Mouse (Mus musculus) midbrain, embryonic 15.5 days (tissue): ENCODE results near the gene 3425401B19Rik. TPM values are rescaled to one million over a fixed set of nuclear protein-coding genes. Genes with fewer than 3 reads are reported as not detected.

ENCODE experiments used
- ATAC-seq: fragments of 200-750 bp; cut with Nextera tagmentation; replicated peaks from 2 replicates; pipeline ENCODE4 v1.8.0; 2017; ENCODE audit warnings: moderate TSS enrichment
- H3K27ac ChIP-seq: fragments of 300-500 bp; sonication (generic); 2 replicates; pipeline ENCODE4 v1.5.1; 2015; ENCODE audit warnings: mild to moderate bottlenecking, inconsistent platforms
- H3K27me3 ChIP-seq: fragments of 300-500 bp; sonication (generic); replicated peaks from 2 replicates; pipeline ENCODE4 v1.6.1; 2015; ENCODE audit warnings: inconsistent platforms
- H3K36me3 ChIP-seq: fragments of 300-500 bp; sonication (generic); replicated peaks from 2 replicates; pipeline ENCODE4 v1.6.1; 2015; ENCODE audit warnings: inconsistent platforms
- H3K4me1 ChIP-seq: fragments of 300-500 bp; sonication (generic); 2 replicates; pipeline ENCODE4 v1.6.1; 2015; ENCODE audit warnings: inconsistent platforms
- H3K4me2 ChIP-seq: fragments of 300-500 bp; sonication (generic); 2 replicates; pipeline ENCODE4 v1.6.1; 2015; ENCODE audit warnings: inconsistent platforms, mild to moderate bottlenecking, moderate library complexity
- H3K4me3 ChIP-seq: fragments of 300-500 bp; sonication (generic); 2 replicates; pipeline ENCODE4 v1.5.1; 2015; ENCODE audit warnings: mild to moderate bottlenecking, inconsistent platforms
- H3K9ac ChIP-seq: fragments of 300-500 bp; sonication (generic); 2 replicates; pipeline ENCODE4 v1.6.1; 2015; ENCODE audit warnings: mild to moderate bottlenecking, inconsistent platforms
- H3K9me3 ChIP-seq: fragments of 300-500 bp; sonication (generic); 2 replicates; pipeline ENCODE4 v1.6.1; 2016; ENCODE audit warnings: inconsistent platforms
- WGBS: fragments of 180-500 bp; shearing (Covaris S2); methylation state at CpG from one replicate; pipeline ENCODE4 v1.1.7; 2015; ENCODE audit warnings: mixed read lengths; 5-methylcytosine and 5-hydroxymethylcytosine counted together
- polyA plus RNA-seq: library from polyadenylated mRNA; unstranded; fragments of >200 nt; fragmentation: Nextera tagmentation; extraction: Ambion mirVana; gene quantifications from 2 replicates; pipeline ENCODE4 v1.2.1, GENCODE M21; 2015

3425401B19Rik gene
- polyA plus RNA-seq, 1 experiment from 2014 or later = not detected

- Histone ChIP-seq H3K27ac (no peak overlapping the region), H3K4me2 (no peak overlapping the region), H3K4me3 (no peak overlapping the region), H3K27me3 (no peaks in the 10 kb centered on the region), H3K9ac (no peak overlapping the region), H3K9me3 (no peaks in the 10 kb centered on the region), H3K4me1 (no peaks in the 10 kb centered on the region), H3K36me3 (no peaks in the 10 kb centered on the region)
- no peak for ATAC-seq
- whole genome bisulfite sequencing = 35% methylated on average over 11 of the region's 11 CpGs
Measured at GRCm38 (mm10) chr14:32634015-32634682, 50.9 kb downstream of the 3425401B19Rik start.

- no peaks in the 10 kb centered on the region for H3K4me1 ChIP-seq
- no peaks in the 10 kb centered on the region for H3K36me3 ChIP-seq
- no peaks in the 10 kb centered on the region for H3K9me3 ChIP-seq
- no peaks in the 10 kb centered on the region for H3K27me3 ChIP-seq
- no peak overlapping the region for H3K9ac ChIP-seq
- no peak overlapping the region for H3K4me2 ChIP-seq
- no peak for ATAC-seq
- no peak overlapping the region for H3K27ac ChIP-seq
- WGBS = 85% methylated on average over 6 of the region's 6 CpGs
- no peak overlapping the region for H3K4me3 ChIP-seq
Measured at GRCm38 (mm10) chr14:32632908-32633600, 52.0 kb downstream of the 3425401B19Rik start.

GRCm38 (mm10) chr14:32628584-32628983, 56.5 kb downstream of the 3425401B19Rik start:
- Histone ChIP-seq H3K36me3 (no peaks in the 10 kb centered on the region), H3K27ac (no peak overlapping the region), H3K9me3 (no peaks in the 10 kb centered on the region), H3K4me1 (no peaks in the 10 kb centered on the region), H3K27me3 (no peaks in the 10 kb centered on the region), H3K9ac (no peak overlapping the region), H3K4me3 (no peak overlapping the region), H3K4me2 (no peak overlapping the region)
- WGBS = 50% methylated on average over 10 of the region's 10 CpGs
- no peak for ATAC-seq

GRCm38 (mm10) chr14:32627271-32627670, 57.8 kb downstream of the 3425401B19Rik start:
- Histone ChIP-seq H3K9me3 (no peaks in the 10 kb centered on the region), H3K27ac (no peak overlapping the region), H3K4me3 (no peak overlapping the region), H3K27me3 (no peaks in the 10 kb centered on the region), H3K9ac (no peak overlapping the region), H3K4me1 (no peaks in the 10 kb centered on the region), H3K36me3 (no peaks in the 10 kb centered on the region), H3K4me2 (no peak overlapping the region)
- 30% methylated on average over 2 of the region's 2 CpGs for WGBS
- ATAC-seq = no peak

- WGBS = 89% methylated on average over 7 of the region's 7 CpGs
- ATAC-seq = no peak
- Histone ChIP-seq H3K27ac (no peak overlapping the region), H3K4me1 (no peaks in the 10 kb centered on the region), H3K4me2 (no peak overlapping the region), H3K36me3 (no peaks in the 10 kb centered on the region), H3K9ac (no peak overlapping the region), H3K27me3 (no peaks in the 10 kb centered on the region), H3K4me3 (no peak overlapping the region), H3K9me3 (no peaks in the 10 kb centered on the region)
Measured at GRCm38 (mm10) chr14:32624811-32625210, 60.3 kb downstream of the 3425401B19Rik start.

- no peak overlapping the region for H3K9ac ChIP-seq
- 88% methylated on average over 3 of the region's 3 CpGs for WGBS
- ATAC-seq = no peak
- H3K4me2 ChIP-seq = no peak overlapping the region
- H3K4me3 ChIP-seq = no peak overlapping the region
- no peaks in the 10 kb centered on the region for H3K9me3 ChIP-seq
- no peaks in the 10 kb centered on the region for H3K36me3 ChIP-seq
- no peaks in the 10 kb centered on the region for H3K27me3 ChIP-seq
- H3K4me1 ChIP-seq = no peaks in the 10 kb centered on the region
- H3K27ac ChIP-seq = no peak overlapping the region
Measured at GRCm38 (mm10) chr14:32624245-32624644, 60.8 kb downstream of the 3425401B19Rik start.

- 92% methylated on average over 5 of the region's 5 CpGs for WGBS
- no peak for ATAC-seq
- Histone ChIP-seq H3K4me3 (no peak overlapping the region), H3K9ac (no peak overlapping the region), H3K27ac (no peak overlapping the region), H3K27me3 (no peaks in the 10 kb centered on the region), H3K4me2 (no peak overlapping the region), H3K36me3 (no peaks in the 10 kb centered on the region), H3K9me3 (no peaks in the 10 kb centered on the region), H3K4me1 (no peaks in the 10 kb centered on the region)
Measured at GRCm38 (mm10) chr14:32617253-32617652, 67.8 kb downstream of the 3425401B19Rik start.

- Histone ChIP-seq H3K4me2 (no peak overlapping the region), H3K4me1 (peaks cover 8% of the 10 kb centered on the region; the same call in 1 of the 2 replicates), H3K9me3 (no peaks in the 10 kb centered on the region), H3K4me3 (no peak overlapping the region), H3K9ac (no peak overlapping the region), H3K36me3 (no peaks in the 10 kb centered on the region), H3K27me3 (no peaks in the 10 kb centered on the region), H3K27ac (no peak overlapping the region)
- ATAC-seq = no peak
- 27% methylated on average over 3 of the region's 3 CpGs for WGBS
Measured at GRCm38 (mm10) chr14:32609392-32609791, 75.7 kb downstream of the 3425401B19Rik start.

Other genes with a start within 250 kb of the 3425401B19Rik start
- 2.5 and 2.8 TPM in 2 replicates for gene Slc18a3, start 220.4 kb downstream of the 3425401B19Rik start, polyA plus RNA-seq
- gene Chat, start 219.3 kb downstream of the 3425401B19Rik start, polyA plus RNA-seq = 0.22 and 0.68 TPM in 2 replicates
- gene Ercc6, start 171.8 kb downstream of the 3425401B19Rik start, polyA plus RNA-seq = 29.8 and 33.3 TPM in 2 replicates
- 2.0 and 2.9 TPM in 2 replicates for gene Prrxl1, start 85.9 kb downstream of the 3425401B19Rik start, polyA plus RNA-seq
- 0.19 and 0.27 TPM in 2 replicates for gene Tmem273, start 100.7 kb upstream of the 3425401B19Rik start, polyA plus RNA-seq
- not detected in 2 replicates for gene Fam170b, start 148.7 kb upstream of the 3425401B19Rik start, polyA plus RNA-seq
- gene Vstm4, start 171.5 kb upstream of the 3425401B19Rik start, polyA plus RNA-seq = 10.9 and 13.3 TPM in 2 replicates